Mouse (Mus musculus) E14TG2a.4 (cell line): ENCODE data around the gene Smarca4.

Source experiments
- CTCF ChIP-seq: conservative IDR thresholded peaks from 2 replicates; pipeline ENCODE4 v1.5.1; 2014; ENCODE audit warnings: low read length
- POU5F1 ChIP-seq: IDR thresholded peaks from 2 replicates; pipeline ENCODE4 v1.6.1; 2014; ENCODE audit warnings: low read length, borderline replicate concordance

DNA sequence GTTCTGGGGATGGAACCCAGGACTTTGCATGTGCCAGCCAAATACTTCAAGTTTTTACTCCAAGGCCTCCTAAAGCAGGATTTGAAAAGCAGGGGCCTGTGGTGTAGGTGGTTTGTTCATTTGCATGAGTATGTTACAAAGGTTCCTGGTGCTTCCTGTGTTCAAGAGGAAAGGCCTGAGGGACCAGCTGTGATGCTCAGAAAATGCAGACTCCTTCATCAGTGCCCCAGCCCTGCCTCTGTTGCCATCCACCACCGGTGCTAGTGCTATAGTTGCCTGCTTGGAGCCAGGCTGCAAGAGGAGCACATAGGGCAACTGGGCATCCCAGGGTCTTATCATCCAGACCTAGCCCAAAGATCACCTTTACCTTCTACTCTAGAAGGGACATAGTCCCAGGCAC lies 49.4 kb upstream of the Smarca4 start:
- TF ChIP-seq CTCF (no peak), POU5F1 (no peak)
